Mouse (Mus musculus): ENCODE data around the gene Gemin7. TPM values are rescaled to one million over a fixed set of nuclear protein-coding genes. Genes with fewer than 3 reads are reported as not detected.

The Gemin7 gene
- total and polyA plus RNA-seq, 3 experiments = 63.2 to 101 (median 64.4) TPM

DNA sequence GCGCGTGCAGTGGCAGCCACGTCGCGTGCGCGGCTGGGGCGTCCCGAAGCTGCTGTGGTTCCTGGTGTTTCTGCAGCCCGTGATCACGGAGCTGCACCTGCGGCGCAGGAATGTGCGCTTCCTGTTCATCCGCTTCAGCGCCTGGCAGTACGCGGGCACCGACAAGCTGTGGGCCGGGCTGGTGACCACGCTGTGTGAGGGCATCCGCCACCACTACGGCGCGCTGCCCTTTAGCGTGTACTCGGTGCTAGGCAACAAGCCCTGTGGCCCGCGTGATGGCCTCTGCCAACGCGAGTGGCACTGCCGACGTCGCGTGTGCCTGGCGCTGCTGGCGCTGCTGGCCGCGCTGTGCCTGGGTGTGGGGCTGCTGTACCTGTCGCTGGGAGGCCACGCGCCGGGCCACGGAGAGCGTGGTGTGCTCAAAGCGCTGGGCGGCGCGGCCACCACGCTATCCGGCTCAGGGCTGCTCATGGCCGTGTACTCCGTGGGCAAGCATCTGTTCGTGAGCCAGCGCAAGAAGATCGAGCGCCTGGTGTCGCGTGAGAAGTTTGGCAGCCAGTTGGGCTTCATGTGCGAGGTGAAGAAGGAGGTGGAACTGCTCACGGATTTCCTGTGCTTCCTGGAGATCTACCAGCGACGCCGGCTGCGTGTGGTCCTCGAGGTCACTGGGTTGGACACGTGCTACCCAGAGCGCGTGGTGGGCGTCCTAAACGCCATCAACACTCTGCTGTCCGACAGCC is 54.2 kb downstream of the Gemin7 start:
- peaks cover 0 to 13% of the 10 kb centered on the region in 2 experiments; a peak in 3 of 4 replicates for H3K4me1 ChIP-seq (ENCODE audit: control insufficient read depth in 1 of 2, insufficient read depth in 2 of 2)
- no peak overlapping the region for H3K4me2 ChIP-seq (ENCODE audit: insufficient read depth, low read depth, poor library complexity, severe bottlenecking)
- H3K9me3 ChIP-seq (replicated peaks; ENCODE audit: low read length) = peaks cover 14% of the 10 kb centered on the region
- H3K27me3 ChIP-seq (replicated peaks) = no peaks in the 10 kb centered on the region
- no peaks in the 10 kb centered on the region for H3K79me2 ChIP-seq (replicated peaks; ENCODE audit: control insufficient read depth, extremely low read depth, insufficient read depth, poor library complexity, severe bottlenecking)
- H3K27ac ChIP-seq (ENCODE audit: insufficient read depth, low read depth) = no peak overlapping the region
- TF ChIP-seq MEF2A (IDR thresholded peaks at IDR 0.05; ENCODE audit: borderline replicate concordance, low read depth, low read length) (no peak), ZKSCAN1 (IDR thresholded peaks at IDR 0.05; ENCODE audit: borderline replicate concordance, low read depth, low read length) (no peak), E2F4 (IDR thresholded peaks at IDR 0.05; ENCODE audit: insufficient replicate concordance, low read depth, low read length) (no peak), MYC (IDR thresholded peaks at IDR 0.05; ENCODE audit: low read depth, low read length) (no peak), CHD1 (IDR thresholded peaks at IDR 0.05; ENCODE audit: low read depth, low read length) (no peak), GABPA (IDR thresholded peaks at IDR 0.05; ENCODE audit: insufficient replicate concordance, low read depth, low read length) (no peak), SIN3A (IDR thresholded peaks at IDR 0.05; ENCODE audit: low read length) (no peak)
- H3K36me3 ChIP-seq (replicated peaks in 1 of 2; ENCODE audit: control insufficient read depth in 1 of 2, insufficient read depth in 1 of 2, low read length in 1 of 2) = peaks cover 14 to 53% of the 10 kb centered on the region in 2 experiments
- dilution Hi-C loops (cut with MboI; ENCODE audit: extremely low pct_ligation_motif_present, extremely low pct_unique_long_range_greater_than_20kb, low sequenced_read_pairs) = no loop called here
- in situ Hi-C loops (cut with MboI; ENCODE audit: low pct_ligation_motif_present, low pct_unique_long_range_greater_than_20kb, low sequenced_read_pairs) = no loop called here
- DNase-seq (ENCODE audit: extremely low read depth) = no peak
- H3K9ac ChIP-seq (ENCODE audit: insufficient read depth, low read depth) = no peak overlapping the region
- H3K4me3 ChIP-seq (replicated peaks in 1 of 3; ENCODE audit: low read depth in 2 of 3, low read length in 2 of 3, poor library complexity in 1 of 3) = no peak overlapping the region

DNA sequence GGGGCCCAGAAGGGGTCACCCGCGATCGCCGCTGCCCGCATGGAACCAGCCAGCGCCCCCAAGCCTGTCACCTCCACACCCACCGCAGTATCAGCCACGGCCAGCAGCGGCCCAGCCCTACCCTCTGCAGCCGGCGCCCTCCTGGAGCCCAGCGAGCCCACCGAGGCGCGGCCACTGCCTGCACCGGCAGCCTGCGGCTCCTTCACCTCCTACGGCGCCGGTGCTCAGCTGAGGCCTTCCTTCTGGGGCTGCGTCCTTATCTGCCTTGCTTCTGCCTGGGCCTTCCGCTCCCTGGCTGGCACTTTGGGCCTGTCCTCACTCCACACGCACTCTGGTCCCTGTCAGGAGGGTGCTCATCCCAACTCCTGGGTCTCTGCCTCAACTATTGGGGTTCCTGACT is 57.4 kb downstream of the Gemin7 start:
- peaks cover 14 to 55% of the 10 kb centered on the region in 2 experiments for H3K36me3 ChIP-seq (replicated peaks in 1 of 2; ENCODE audit: control insufficient read depth in 1 of 2, insufficient read depth in 1 of 2, low read length in 1 of 2)
- H3K27ac ChIP-seq (ENCODE audit: insufficient read depth, low read depth) = no peak overlapping the region
- H3K4me3 ChIP-seq (replicated peaks in 1 of 3; ENCODE audit: low read depth in 2 of 3, low read length in 2 of 3, poor library complexity in 1 of 3) = no peak overlapping the region
- DNase-seq (ENCODE audit: extremely low read depth) = no peak
- H3K79me2 ChIP-seq (replicated peaks; ENCODE audit: control insufficient read depth, extremely low read depth, insufficient read depth, poor library complexity, severe bottlenecking) = no peaks in the 10 kb centered on the region
- dilution Hi-C loops (cut with MboI; ENCODE audit: extremely low pct_ligation_motif_present, extremely low pct_unique_long_range_greater_than_20kb, low sequenced_read_pairs) = no loop called here
- in situ Hi-C loops (cut with MboI; ENCODE audit: low pct_ligation_motif_present, low pct_unique_long_range_greater_than_20kb, low sequenced_read_pairs) = no loop called here
- H3K9me3 ChIP-seq (replicated peaks; ENCODE audit: low read length) = peaks cover 14% of the 10 kb centered on the region
- no peak for TF ChIP-seq E2F4 (IDR thresholded peaks at IDR 0.05; ENCODE audit: insufficient replicate concordance, low read depth, low read length)
- TF ChIP-seq ZNF384 (IDR thresholded peaks at IDR 0.05; ENCODE audit: low read depth, low read length) = no peak
- no peak for TF ChIP-seq MAFK (IDR thresholded peaks at IDR 0.05; ENCODE audit: insufficient replicate concordance, low read length)
- TF ChIP-seq SIN3A (IDR thresholded peaks at IDR 0.05; ENCODE audit: low read length) = no peak
- TF ChIP-seq TBP (conservative IDR thresholded peaks at IDR 0.05; ENCODE audit: low read depth, low read length) = no peak
- no peak for TF ChIP-seq MYC (IDR thresholded peaks at IDR 0.05; ENCODE audit: low read depth, low read length)
- no peak for TF ChIP-seq USF1 (IDR thresholded peaks at IDR 0.05; ENCODE audit: low read depth, low read length)
- no peak for TF ChIP-seq MAZ (IDR thresholded peaks at IDR 0.05; ENCODE audit: low read depth, low read length)
- peaks cover 18 to 42% of the 10 kb centered on the region in 2 experiments for H3K4me1 ChIP-seq (ENCODE audit: control insufficient read depth in 1 of 2, insufficient read depth in 2 of 2)
- H3K9ac ChIP-seq (ENCODE audit: insufficient read depth, low read depth) = no peak overlapping the region
- no peak overlapping the region for H3K4me2 ChIP-seq (ENCODE audit: insufficient read depth, low read depth, poor library complexity, severe bottlenecking)
- no peaks in the 10 kb centered on the region for H3K27me3 ChIP-seq (replicated peaks)

All from CH12.LX (cell line).